Mouse (Mus musculus): ENCODE data around the gene Gm10436. TPM values are rescaled to one million over a fixed set of nuclear protein-coding genes. Genes with fewer than 3 reads are reported as not detected.
"Not testable (repeated sequence)": the region's sequence is repeated elsewhere in the genome, so short reads cannot be mapped to it uniquely, and the experiment has no call there.

The Gm10436 gene
- not detected for total RNA-seq (2021)
- long read RNA-seq = 0 reads

GRCm38 (mm10) chr12:88182008-88182407, at the start of gene Gm10436:
Gene Gm10436, minus strand, starts transcription at chr12:88182108.
- not testable (repeated sequence) for DNase-seq (ENCODE audit: low spot score in 2 of 2)

GRCm38 (mm10) chr12:88219445-88219844, 37.5 kb upstream of the Gm10436 start:
- no peak for DNase-seq (ENCODE audit: low spot score in 2 of 2)

- DNase-seq (ENCODE audit: low spot score in 2 of 2) = not testable (repeated sequence)
These were observed 36.2 kb upstream of the Gm10436 start for GRCm38 (mm10) chr12:88218059-88218458.

- DNase-seq (ENCODE audit: low spot score in 2 of 2) = no peak
These were observed 32.7 kb upstream of the Gm10436 start for GRCm38 (mm10) chr12:88214641-88215040.

- DNase-seq (ENCODE audit: low spot score in 2 of 2) = not testable (repeated sequence)
These were observed 29.6 kb upstream of the Gm10436 start for GRCm38 (mm10) chr12:88211458-88211857.

GRCm38 (mm10) chr12:88202856-88203255, 20.9 kb upstream of the Gm10436 start:
- DNase-seq (ENCODE audit: low spot score in 2 of 2) = peak in 1 of 2 experiments; percentile 3

Other genes starting within 250 kb of the Gm10436 start
- not detected for gene Gm2042, start 228.0 kb downstream of the Gm10436 start, total RNA-seq (2021)
- gene Gm2075, start 170.3 kb downstream of the Gm10436 start, total RNA-seq (2021) = not detected
- not detected for gene Gm6803, start 163.3 kb downstream of the Gm10436 start, total RNA-seq (2021)
- not detected for gene Gm2056, start 155.1 kb downstream of the Gm10436 start, total RNA-seq (2021)
- gene Gm16368, start 98.4 kb downstream of the Gm10436 start, total RNA-seq (2021) = not detected
- gene Gm8332, start 68.0 kb upstream of the Gm10436 start, total RNA-seq (2021) = not detected
- not detected for gene Gm5662, start 92.4 kb upstream of the Gm10436 start, total RNA-seq (2021)
- not detected for gene Gm5039, start 141.9 kb upstream of the Gm10436 start, total RNA-seq (2021)
- gene Adck1, start 178.4 kb upstream of the Gm10436 start, total RNA-seq (2021) = 10 to 100 TPM; 32.3 to 32.8 TPM